Mouse (Mus musculus): Measurements from ENCODE around the gene Tcte2.

DNA sequence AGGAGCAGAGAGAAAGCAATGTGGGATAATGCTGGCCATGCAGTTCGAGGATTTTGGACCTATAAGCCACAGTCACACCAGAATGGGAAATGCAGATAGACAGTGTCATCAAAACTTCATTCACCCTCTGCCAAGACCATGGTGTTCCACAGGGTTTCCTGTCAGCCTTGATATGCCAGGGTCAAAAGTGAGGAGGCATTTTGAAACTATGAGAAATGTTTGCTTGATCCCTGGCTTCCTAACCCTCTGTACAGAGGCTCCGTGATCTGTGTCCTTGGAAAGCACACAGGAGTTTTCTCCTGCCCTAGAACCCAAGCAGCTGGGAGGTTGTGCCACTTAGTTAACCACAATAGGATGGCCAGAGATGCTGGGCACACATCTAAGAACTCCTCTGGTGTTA is 40.3 kb downstream of the Tcte2 start:
- TF ChIP-seq CTCF (IDR thresholded peaks at IDR 0.05; ENCODE audit: low read depth, low read length) (no peak), GATA1 (IDR thresholded peaks at IDR 0.05; ENCODE audit: borderline replicate concordance, low read length) (no peak), TAL1 (conservative IDR thresholded peaks at IDR 0.05; ENCODE audit: low read depth, low read length) (no peak), POLR2AphosphoS5 (IDR thresholded peaks at IDR 0.05; ENCODE audit: insufficient replicate concordance, low read depth, low read length) (no peak), GATA2 (IDR thresholded peaks at IDR 0.05; ENCODE audit: borderline replicate concordance, low read depth, low read length) (no peak)

All from G1E (cell line).